Mouse (Mus musculus) megakaryocyte, embryonic 14.5 days (primary cell): ENCODE measurements around the gene Glt8d2.

Experiments
- FLI1 ChIP-seq: IDR thresholded peaks from 2 replicates; pipeline ENCODE4 v1.6.1; 2012; ENCODE audit warnings: low read length, inconsistent platforms, mixed read lengths
- GATA1 ChIP-seq: IDR thresholded peaks from 3 replicates; pipeline ENCODE4 v1.6.1; 2012; ENCODE audit warnings: mixed read lengths, low read length, inconsistent platforms, borderline replicate concordance

- TF ChIP-seq GATA1, result no peak
- TF ChIP-seq FLI1, result no peak
Observed at GRCm38 (mm10) chr10:82654581-82654980, 35.9 kb downstream of the Glt8d2 start.
